Mouse (Mus musculus) kidney, adult 2 months (tissue): ENCODE measurements around the gene Nup93. TPM values are rescaled to one million over a fixed set of nuclear protein-coding genes. Genes with fewer than 3 reads are reported as not detected.

Experiments used
- DNase-seq: peaks from one replicate; pipeline ENCODE4 v3.0.0; 2021
- H3K27ac ChIP-seq: fragments of 200-500 bp; 2 replicates; pipeline ENCODE4 v1.5.1; 2012; ENCODE audit warnings: low read depth, low read length, control low read depth, inconsistent platforms; ENCODE audit not compliant: insufficient read depth
- H3K27me3 ChIP-seq: fragments of 200-500 bp; replicated peaks from 2 replicates; pipeline ENCODE4 v1.6.1; 2012; ENCODE audit warnings: mild to moderate bottlenecking, moderate library complexity, low read length, inconsistent platforms; ENCODE audit not compliant: control insufficient read depth, insufficient read depth
- H3K36me3 ChIP-seq: fragments of 200-500 bp; 2 replicates; pipeline ENCODE4 v1.6.1; 2012; ENCODE audit warnings: mild to moderate bottlenecking, moderate library complexity, low read length, inconsistent platforms; ENCODE audit not compliant: control insufficient read depth, insufficient read depth
- H3K4me1 ChIP-seq: fragments of 200-500 bp; 2 replicates; pipeline ENCODE4 v1.6.1; 2011; ENCODE audit warnings: low read length; ENCODE audit not compliant: control insufficient read depth, insufficient read depth
- H3K4me3 ChIP-seq: fragments of 200-500 bp; 2 replicates; pipeline ENCODE4 v1.5.1; 2011; ENCODE audit warnings: mild to moderate bottlenecking, low read depth, low read length, control low read depth; ENCODE audit not compliant: insufficient read depth
- CTCF ChIP-seq: fragments of 200-500 bp; conservative IDR thresholded peaks from 2 replicates; pipeline ENCODE4 v1.5.1; 2011; ENCODE audit warnings: low read depth, mild to moderate bottlenecking, control low read depth, low read length, moderate library complexity, mixed read lengths; ENCODE audit not compliant: insufficient read depth, insufficient read length
- POLR2A ChIP-seq: fragments of 200-500 bp; IDR thresholded peaks from one replicate; pipeline ENCODE4 v1.6.1; 2011; ENCODE audit warnings: low read depth, low read length, control low read depth
- WGBS: fragments of 180-500 bp; shearing (Covaris S2); methylation state at CpG from one replicate; pipeline ENCODE4 v1.1.7; 2018; 5-methylcytosine and 5-hydroxymethylcytosine counted together
- polyA plus RNA-seq: library from polyadenylated mRNA; depleted of rRNA; stranded (reverse); fragments of >200 nt; gene quantifications from 2 replicates; pipeline ENCODE4 v1.2.3, GENCODE M21; 2012

The Nup93 gene
- polyA plus RNA-seq, 1 experiment: 11.9 TPM

DNA sequence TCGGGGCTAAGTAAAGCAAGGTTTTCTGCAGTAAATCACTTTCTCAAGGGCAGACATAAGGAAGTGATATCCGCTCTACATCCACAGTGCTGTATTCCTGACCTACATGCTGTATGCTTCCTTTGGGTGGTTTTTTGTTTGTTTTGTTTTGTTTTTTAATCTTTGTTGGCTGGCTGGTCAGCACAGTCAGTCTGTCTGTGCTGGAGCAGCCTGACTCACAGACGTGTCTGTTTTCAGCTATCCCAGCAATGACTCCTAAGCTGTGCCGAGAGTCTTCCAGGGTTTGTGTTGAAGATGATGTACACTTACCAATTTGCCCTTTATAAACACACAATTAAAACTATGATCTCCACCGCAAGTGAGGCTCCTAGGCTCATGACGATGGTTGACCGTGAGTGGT lies 56.7 kb downstream of the Nup93 start:
- Histone ChIP-seq H3K4me3 (no peak overlapping the region), H3K36me3 (no peaks in the 10 kb centered on the region), H3K27ac (no peak overlapping the region), H3K27me3 (no peaks in the 10 kb centered on the region), H3K4me1 (no peaks in the 10 kb centered on the region)
- no peak for DNase-seq
- 77% methylated on average over 7 of the region's 7 CpGs for WGBS
- TF ChIP-seq POLR2A (no peak), CTCF (no peak)

DNA sequence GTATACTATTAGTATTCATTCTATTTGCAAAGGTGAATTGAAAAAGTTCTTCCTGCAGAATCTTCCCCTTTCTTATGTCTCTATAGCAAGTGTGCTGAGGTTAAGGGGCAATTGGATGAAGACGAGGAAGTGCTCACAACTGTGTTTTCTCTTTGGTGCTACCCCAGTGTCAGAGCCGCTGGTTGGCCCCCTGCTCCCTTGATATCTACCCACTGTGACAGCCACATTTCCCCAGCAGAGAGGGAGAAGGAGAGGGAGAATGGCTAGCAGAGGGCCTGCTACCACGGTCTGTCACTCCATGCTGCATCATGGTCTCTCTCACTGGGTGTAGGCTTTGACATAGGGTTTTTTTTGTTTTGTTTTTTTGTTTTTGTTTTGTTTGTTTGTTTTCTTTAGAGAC lies 58.2 kb downstream of the Nup93 start:
- DNase-seq: no peak
- TF ChIP-seq CTCF: no peak
- no peak for TF ChIP-seq POLR2A
- Histone ChIP-seq H3K4me3 (no peak overlapping the region), H3K27ac (no peak overlapping the region), H3K36me3 (no peaks in the 10 kb centered on the region), H3K4me1 (no peaks in the 10 kb centered on the region), H3K27me3 (no peaks in the 10 kb centered on the region)
- WGBS: 85% methylated on average over 3 of the region's 3 CpGs

DNA sequence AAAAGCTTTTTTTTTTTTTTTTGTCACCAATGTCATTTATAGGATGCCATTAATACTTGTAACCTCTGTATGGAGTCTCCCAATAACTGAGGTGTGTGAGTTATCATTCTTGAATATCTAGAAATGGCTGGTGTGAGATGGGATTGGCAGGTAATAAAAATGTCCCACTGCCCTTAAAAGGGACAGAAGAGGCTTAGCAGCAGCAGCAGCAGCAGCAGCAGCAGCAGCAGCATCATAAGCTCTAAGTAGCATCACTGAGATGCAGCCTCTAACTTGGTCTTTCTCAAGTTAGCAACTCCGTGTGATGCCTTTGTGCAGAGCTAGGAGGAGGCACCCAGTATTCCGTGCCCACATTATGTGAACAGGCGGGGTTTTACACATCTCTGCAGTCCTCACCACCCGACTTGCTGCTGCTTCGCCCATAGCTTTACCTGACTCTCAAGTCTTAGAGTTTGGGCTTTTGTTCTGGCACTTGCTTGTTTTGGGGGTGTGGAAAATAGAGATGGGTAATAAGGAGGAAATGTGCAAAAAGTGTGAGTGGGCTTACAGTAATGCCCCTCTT lies 59.0 kb downstream of the Nup93 start:
- no peak for DNase-seq
- 91% methylated on average over 5 of the region's 5 CpGs for WGBS
- Histone ChIP-seq H3K36me3 (no peaks in the 10 kb centered on the region), H3K27me3 (no peaks in the 10 kb centered on the region), H3K4me3 (no peak overlapping the region), H3K27ac (no peak overlapping the region), H3K4me1 (no peaks in the 10 kb centered on the region)
- no peak for TF ChIP-seq POLR2A
- TF ChIP-seq CTCF: no peak

DNA sequence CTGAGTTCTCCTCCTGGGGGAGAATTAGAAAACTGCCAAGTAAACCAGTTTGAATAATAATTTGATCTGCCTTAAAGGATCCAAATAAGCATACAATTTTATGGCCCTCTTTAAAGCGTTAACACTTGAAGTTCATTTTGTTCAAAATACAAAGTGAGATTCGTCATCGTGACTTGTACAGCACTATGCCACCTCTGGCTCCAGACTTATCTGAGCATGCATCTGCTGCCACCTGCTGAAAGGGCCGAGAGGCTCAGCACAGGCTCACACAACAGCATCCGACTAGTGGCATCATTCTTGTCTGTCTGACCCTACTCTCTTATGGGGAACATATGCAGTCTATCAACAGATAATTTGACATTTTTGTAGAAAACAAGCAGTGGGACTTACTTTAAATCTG lies 59.7 kb downstream of the Nup93 start:
- no peak overlapping the region for H3K27ac ChIP-seq
- H3K36me3 ChIP-seq: no peaks in the 10 kb centered on the region
- no peaks in the 10 kb centered on the region for H3K4me1 ChIP-seq
- H3K27me3 ChIP-seq: no peaks in the 10 kb centered on the region
- WGBS: 54% methylated on average over 5 of the region's 5 CpGs
- no peak for DNase-seq
- no peak overlapping the region for H3K4me3 ChIP-seq
- TF ChIP-seq POLR2A (no peak), CTCF (no peak; the same call in 1 of the 2 replicates)

DNA sequence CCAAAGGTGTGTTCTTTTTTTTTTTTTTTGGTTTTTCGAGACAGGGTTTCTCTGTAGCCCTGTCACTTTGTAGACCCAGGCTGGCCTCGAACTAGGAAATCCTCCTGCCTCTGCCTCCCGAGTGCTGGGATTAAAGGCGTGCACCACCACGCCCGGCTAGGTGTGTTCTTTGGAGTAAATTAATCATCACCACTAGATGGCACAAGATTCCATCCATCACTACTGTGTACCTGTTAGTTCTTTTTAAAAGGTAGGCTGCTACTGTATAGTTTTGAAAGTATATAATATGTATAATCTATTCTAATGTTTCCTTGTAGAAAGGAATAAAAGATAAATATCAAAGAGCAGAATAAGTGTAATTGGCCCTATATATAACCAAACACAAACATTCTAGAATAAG lies 63.9 kb downstream of the Nup93 start:
- TF ChIP-seq POLR2A (no peak), CTCF (no peak; the same call in 1 of the 2 replicates)
- Histone ChIP-seq H3K27me3 (no peaks in the 10 kb centered on the region), H3K27ac (no peak overlapping the region), H3K36me3 (no peaks in the 10 kb centered on the region), H3K4me3 (no peak overlapping the region), H3K4me1 (no peaks in the 10 kb centered on the region)
- peak; percentile 44 for DNase-seq
- WGBS: 71% methylated on average over 6 of the region's 6 CpGs

DNA sequence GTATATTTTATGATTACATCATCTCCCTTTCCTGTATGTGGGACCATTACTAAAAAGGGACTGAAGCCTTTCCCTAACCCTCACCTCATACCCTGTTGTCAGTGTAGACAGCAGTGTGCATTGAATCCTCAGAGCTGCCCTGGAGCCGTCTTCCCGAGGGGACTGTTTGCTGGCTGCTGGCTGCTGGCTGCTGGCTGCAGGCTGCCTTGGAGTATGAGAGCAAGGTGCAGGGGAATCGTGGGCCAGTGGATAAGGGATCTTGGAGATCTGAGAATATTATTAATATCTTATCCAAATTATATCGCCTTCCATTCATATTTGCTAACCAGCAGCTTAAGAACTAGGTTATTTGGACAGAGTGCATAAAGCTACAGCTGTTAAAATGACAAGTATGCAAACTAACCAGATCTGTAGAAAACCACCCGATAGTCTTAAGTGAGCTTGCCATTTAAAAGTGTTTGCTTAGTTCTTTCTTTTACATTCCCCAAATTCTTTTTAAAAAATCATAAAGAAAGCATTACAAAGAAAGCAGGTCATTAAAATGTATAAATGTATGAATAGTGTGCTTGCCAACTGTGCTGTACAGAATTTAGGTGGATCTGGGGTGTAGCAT lies 65.7 kb downstream of the Nup93 start:
- no peaks in the 10 kb centered on the region for H3K27me3 ChIP-seq
- no peak overlapping the region for H3K27ac ChIP-seq
- TF ChIP-seq CTCF (no peak), POLR2A (no peak)
- no peaks in the 10 kb centered on the region; the same call in 1 of the 2 replicates for H3K4me1 ChIP-seq
- 74% methylated on average over 5 of the region's 5 CpGs for WGBS
- H3K36me3 ChIP-seq: no peaks in the 10 kb centered on the region
- DNase-seq: no peak
- no peak overlapping the region for H3K4me3 ChIP-seq

DNA sequence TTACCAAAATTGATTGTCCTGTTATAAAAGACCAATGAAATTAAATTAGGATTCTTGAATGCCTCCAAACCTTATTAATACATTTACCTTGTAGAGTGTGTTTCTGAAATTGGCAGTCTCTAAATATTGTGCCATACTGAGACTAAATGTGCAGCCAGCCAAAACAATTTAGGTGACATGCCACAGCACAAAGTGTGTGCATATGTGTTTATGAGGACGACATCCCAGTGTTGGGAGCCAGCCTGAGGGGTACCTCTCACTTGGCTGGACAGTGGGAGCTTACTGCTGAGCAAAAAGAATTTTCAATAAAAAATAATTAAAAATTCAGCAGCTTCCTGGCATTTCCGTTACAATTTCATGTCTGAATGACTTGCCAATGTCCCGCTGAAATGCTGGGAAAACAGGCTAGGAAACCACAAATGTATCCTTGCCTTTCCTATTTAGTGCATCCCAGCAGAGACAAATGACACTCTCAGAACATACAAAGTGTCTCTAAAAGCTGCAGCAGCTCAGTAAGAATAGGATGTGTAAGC lies 68.2 kb downstream of the Nup93 start:
- H3K27ac ChIP-seq: no peak overlapping the region
- TF ChIP-seq POLR2A (no peak), CTCF (no peak)
- WGBS: 71% methylated on average over 3 of the region's 3 CpGs
- H3K4me3 ChIP-seq: no peak overlapping the region
- H3K4me1 ChIP-seq: no peaks in the 10 kb centered on the region; the same call in 1 of the 2 replicates
- DNase-seq: no peak
- no peaks in the 10 kb centered on the region for H3K27me3 ChIP-seq
- H3K36me3 ChIP-seq: no peaks in the 10 kb centered on the region
